Mouse (Mus musculus) forebrain, embryonic 12.5 days (tissue): ENCODE measurements at regions not wholly inside any gene's neighbourhood (a gene's known extent, or its start where the extent isn't known, plus 50 kb on each side); places are given as distances from the start of the nearest gene placed in this dataset.

Experiments used
- ATAC-seq: fragments of 200-750 bp; cut with Nextera tagmentation; 2 replicates; pipeline ENCODE4 v1.8.0; 2017; ENCODE audit warnings: moderate TSS enrichment; ENCODE audit not compliant: low FRiP score
- H3K27ac ChIP-seq: fragments of 300-500 bp; sonication (generic); 2 replicates; pipeline ENCODE4 v1.5.1; 2016; ENCODE audit warnings: mild to moderate bottlenecking
- H3K27me3 ChIP-seq: fragments of 300-500 bp; sonication (generic); 2 replicates; pipeline ENCODE4 v1.6.1; 2016; ENCODE audit warnings: mild to moderate bottlenecking
- H3K36me3 ChIP-seq: fragments of 300-500 bp; sonication (generic); replicated peaks from 2 replicates; pipeline ENCODE4 v1.6.1; 2016; ENCODE audit warnings: mild to moderate bottlenecking
- H3K4me1 ChIP-seq: fragments of 300-500 bp; sonication (generic); 2 replicates; pipeline ENCODE4 v1.6.1; 2016
- H3K4me2 ChIP-seq: fragments of 300-500 bp; sonication (generic); 2 replicates; pipeline ENCODE4 v1.6.1; 2016; ENCODE audit warnings: mild to moderate bottlenecking, moderate library complexity
- H3K4me3 ChIP-seq: fragments of 300-500 bp; sonication (generic); replicated peaks from 2 replicates; pipeline ENCODE4 v1.5.1; 2016; ENCODE audit warnings: mild to moderate bottlenecking
- H3K9ac ChIP-seq: fragments of 300-500 bp; sonication (generic); 2 replicates; pipeline ENCODE4 v1.6.1; 2016; ENCODE audit warnings: mild to moderate bottlenecking
- H3K9me3 ChIP-seq: fragments of 300-500 bp; sonication (generic); 2 replicates; pipeline ENCODE4 v1.6.1; 2016
- whole genome bisulfite sequencing: fragments of 180-500 bp; shearing (Covaris S2); methylation state at CpG from one replicate; pipeline ENCODE4 v1.1.7; 2016; 5-methylcytosine and 5-hydroxymethylcytosine counted together

- H3K4me3 ChIP-seq: no peak overlapping the region
- no peak for ATAC-seq
- no peak overlapping the region for H3K9ac ChIP-seq
- H3K27me3 ChIP-seq: no peaks in the 10 kb centered on the region
- 80% methylated on average over 6 of the region's 6 CpGs for WGBS
- H3K4me2 ChIP-seq: no peak overlapping the region
- no peaks in the 10 kb centered on the region for H3K36me3 ChIP-seq
- H3K27ac ChIP-seq: no peak overlapping the region
- no peaks in the 10 kb centered on the region for H3K9me3 ChIP-seq
- H3K4me1 ChIP-seq: no peaks in the 10 kb centered on the region
Measured at GRCm38 (mm10) chr12:43962551-43963120, 247.5 kb downstream of the Dnajb9 start.

DNA sequence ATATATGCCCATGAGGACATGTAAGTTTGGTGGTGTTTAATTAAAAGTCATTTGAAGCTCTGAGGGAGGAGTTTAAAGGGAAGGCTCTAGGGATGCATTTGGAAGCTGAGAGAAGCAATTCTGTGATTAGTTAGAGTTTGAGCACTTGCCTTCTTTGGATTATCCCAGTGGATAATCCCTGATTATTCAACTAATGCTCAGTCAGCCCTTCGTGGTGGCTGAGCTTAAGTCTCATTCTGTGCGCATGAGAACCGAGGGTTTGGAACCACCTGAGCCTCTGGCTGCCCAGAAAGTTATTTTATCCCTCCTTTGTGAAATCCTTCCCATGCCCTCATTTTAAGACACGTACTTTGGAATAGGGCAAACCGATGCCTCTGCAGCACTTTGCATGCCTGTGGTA is 285.9 kb downstream of the Dnajb9 start:
- H3K4me3 ChIP-seq: no peak overlapping the region
- H3K27me3 ChIP-seq: no peaks in the 10 kb centered on the region
- H3K4me1 ChIP-seq: no peaks in the 10 kb centered on the region
- ATAC-seq: no peak
- H3K4me2 ChIP-seq: no peak overlapping the region
- 39% methylated on average over 5 of the region's 5 CpGs for WGBS
- no peak overlapping the region for H3K27ac ChIP-seq
- no peaks in the 10 kb centered on the region for H3K36me3 ChIP-seq
- no peak overlapping the region for H3K9ac ChIP-seq
- H3K9me3 ChIP-seq: no peaks in the 10 kb centered on the region

DNA sequence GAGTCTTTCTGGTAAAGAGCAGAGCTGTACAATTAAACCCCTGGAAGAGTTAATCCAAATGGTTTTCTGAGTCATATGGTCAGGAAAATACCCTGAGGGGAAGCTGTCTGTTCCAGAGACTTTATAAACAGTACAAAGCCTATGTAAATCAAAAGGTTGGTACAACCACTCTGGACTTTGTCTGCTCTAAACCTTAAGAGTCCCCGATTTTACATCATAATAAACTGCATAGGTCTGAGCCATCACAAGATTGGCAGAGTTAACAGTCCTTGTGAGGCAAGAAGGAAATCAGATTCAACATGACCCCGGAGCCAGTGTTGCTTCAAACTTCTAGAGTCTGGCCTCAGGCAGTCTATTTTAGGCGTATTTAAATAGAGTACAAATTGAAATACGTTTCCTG is 289.7 kb downstream of the Dnajb9 start:
- H3K27me3 ChIP-seq: no peaks in the 10 kb centered on the region
- H3K9ac ChIP-seq: no peak overlapping the region
- H3K4me2 ChIP-seq: no peak overlapping the region
- H3K27ac ChIP-seq: no peak overlapping the region
- no peak overlapping the region for H3K4me3 ChIP-seq
- H3K9me3 ChIP-seq: no peaks in the 10 kb centered on the region
- no peaks in the 10 kb centered on the region for H3K4me1 ChIP-seq
- WGBS: 60% methylated on average over 4 of the region's 4 CpGs
- no peaks in the 10 kb centered on the region for H3K36me3 ChIP-seq
- ATAC-seq: no peak

DNA sequence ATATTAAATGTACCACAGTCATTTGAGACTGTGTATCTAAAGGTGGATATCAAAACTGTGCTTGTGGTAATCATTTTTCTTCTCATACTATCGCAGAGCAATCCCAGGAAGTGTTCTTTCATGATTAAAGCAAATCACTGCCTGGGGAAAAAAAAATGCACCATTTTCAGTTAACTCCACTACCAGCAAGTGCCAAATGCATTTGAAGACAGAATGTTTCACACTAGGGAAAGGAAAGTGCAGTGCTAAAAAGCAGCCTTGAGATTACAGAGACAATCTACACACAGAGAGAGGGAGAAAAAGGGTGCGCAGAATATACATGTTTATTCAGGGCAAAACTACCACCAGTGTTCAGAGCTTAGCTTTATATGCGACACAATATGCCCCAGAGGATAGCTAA is 291.0 kb downstream of the Dnajb9 start:
- Histone ChIP-seq H3K4me3 (no peak overlapping the region), H3K36me3 (no peaks in the 10 kb centered on the region), H3K9ac (no peak overlapping the region), H3K27me3 (no peaks in the 10 kb centered on the region), H3K4me1 (no peaks in the 10 kb centered on the region), H3K9me3 (no peaks in the 10 kb centered on the region), H3K27ac (no peak overlapping the region), H3K4me2 (no peak overlapping the region)
- WGBS: 89% methylated on average over 3 of the region's 3 CpGs
- no peak for ATAC-seq

DNA sequence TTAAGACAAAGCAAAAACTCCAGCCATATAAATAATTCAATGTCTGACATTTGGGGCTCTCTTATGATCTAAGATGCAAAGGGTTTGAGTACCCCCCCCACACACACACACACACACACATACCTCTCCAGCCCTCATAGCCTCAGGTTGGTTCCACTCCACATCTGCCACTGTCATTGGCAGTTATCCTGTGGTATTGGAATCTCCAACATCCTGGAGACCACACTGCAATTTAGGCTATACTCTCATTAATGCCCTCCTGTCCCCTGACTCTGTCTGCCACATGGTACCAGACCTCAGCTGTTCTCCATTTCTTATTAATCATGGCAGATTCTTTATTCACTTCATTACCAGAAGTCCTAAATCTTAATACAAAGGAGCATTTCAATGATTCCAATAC is 293.3 kb downstream of the Dnajb9 start:
- H3K27me3 ChIP-seq: no peaks in the 10 kb centered on the region
- no peak for ATAC-seq
- no peaks in the 10 kb centered on the region for H3K4me1 ChIP-seq
- no peaks in the 10 kb centered on the region for H3K36me3 ChIP-seq
- no peak overlapping the region for H3K4me2 ChIP-seq
- no peak overlapping the region for H3K27ac ChIP-seq
- H3K9ac ChIP-seq: no peak overlapping the region
- no peak overlapping the region for H3K4me3 ChIP-seq
- H3K9me3 ChIP-seq: no peaks in the 10 kb centered on the region

GRCm38 (mm10) chr12:43899273-43899672 is 310.9 kb downstream of the Dnajb9 start:
- Histone ChIP-seq H3K27ac (no peak overlapping the region), H3K27me3 (no peaks in the 10 kb centered on the region), H3K9me3 (no peaks in the 10 kb centered on the region), H3K4me1 (no peaks in the 10 kb centered on the region), H3K4me2 (no peak overlapping the region), H3K9ac (no peak overlapping the region), H3K4me3 (no peak overlapping the region), H3K36me3 (no peaks in the 10 kb centered on the region)
- ATAC-seq: no peak
- 93% methylated on average over 3 of the region's 3 CpGs for WGBS

- no peak overlapping the region for H3K4me3 ChIP-seq
- ATAC-seq: no peak
- WGBS: 79% methylated on average over 3 of the region's 3 CpGs
- H3K9me3 ChIP-seq: no peaks in the 10 kb centered on the region
- no peaks in the 10 kb centered on the region for H3K4me1 ChIP-seq
- no peak overlapping the region for H3K9ac ChIP-seq
- H3K4me2 ChIP-seq: no peak overlapping the region
- no peaks in the 10 kb centered on the region for H3K36me3 ChIP-seq
- no peaks in the 10 kb centered on the region for H3K27me3 ChIP-seq
- no peak overlapping the region for H3K27ac ChIP-seq
Measured at GRCm38 (mm10) chr12:43885596-43885995, 324.5 kb downstream of the Dnajb9 start.

GRCm38 (mm10) chr12:43860479-43860878 is 349.6 kb downstream of the Dnajb9 start:
- 93% methylated on average over 1 of the region's 1 CpGs for WGBS

GRCm38 (mm10) chr12:43856370-43856769 is 353.8 kb downstream of the Dnajb9 start:
- no peaks in the 10 kb centered on the region for H3K27me3 ChIP-seq
- no peak overlapping the region for H3K4me3 ChIP-seq
- H3K9ac ChIP-seq: no peak overlapping the region
- no peak overlapping the region for H3K4me2 ChIP-seq
- ATAC-seq: no peak
- H3K27ac ChIP-seq: no peak overlapping the region
- H3K36me3 ChIP-seq: no peaks in the 10 kb centered on the region
- no peaks in the 10 kb centered on the region for H3K4me1 ChIP-seq
- 85% methylated on average over 4 of the region's 4 CpGs for WGBS
- no peaks in the 10 kb centered on the region for H3K9me3 ChIP-seq

More at GRCm38 (mm10) chr12:43860479-43860878, 349.6 kb downstream of the Dnajb9 start:
- Histone ChIP-seq H3K36me3 (no peaks in the 10 kb centered on the region), H3K27me3 (no peaks in the 10 kb centered on the region), H3K4me3 (no peak overlapping the region), H3K4me1 (no peaks in the 10 kb centered on the region), H3K27ac (no peak overlapping the region), H3K9ac (no peak overlapping the region), H3K9me3 (no peaks in the 10 kb centered on the region), H3K4me2 (no peak overlapping the region)
- ATAC-seq: no peak

DNA sequence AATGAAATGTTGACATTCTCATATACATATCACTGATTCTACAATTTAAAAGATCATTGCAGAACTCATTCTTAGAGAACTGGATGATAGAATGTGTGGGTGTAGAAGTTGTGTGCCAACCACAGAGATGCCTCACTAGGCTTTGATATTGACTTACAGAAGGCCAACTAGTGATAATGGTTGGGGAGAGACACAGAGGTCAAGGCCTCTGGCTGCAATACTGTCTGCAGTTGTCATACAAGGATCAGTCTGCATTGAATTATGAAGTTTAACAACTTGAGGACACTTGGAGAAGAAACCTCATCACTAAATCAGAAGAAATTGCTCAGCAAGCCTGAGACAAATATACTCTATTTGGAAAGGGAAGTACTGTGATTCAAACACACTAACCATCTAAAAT is 357.9 kb downstream of the Dnajb9 start:
- no peak overlapping the region for H3K9ac ChIP-seq
- H3K27ac ChIP-seq: no peak overlapping the region
- no peaks in the 10 kb centered on the region for H3K9me3 ChIP-seq
- no peak overlapping the region for H3K4me2 ChIP-seq
- H3K27me3 ChIP-seq: no peaks in the 10 kb centered on the region
- no peak for ATAC-seq
- H3K4me1 ChIP-seq: no peaks in the 10 kb centered on the region
- no peak overlapping the region for H3K4me3 ChIP-seq
- H3K36me3 ChIP-seq: no peaks in the 10 kb centered on the region

DNA sequence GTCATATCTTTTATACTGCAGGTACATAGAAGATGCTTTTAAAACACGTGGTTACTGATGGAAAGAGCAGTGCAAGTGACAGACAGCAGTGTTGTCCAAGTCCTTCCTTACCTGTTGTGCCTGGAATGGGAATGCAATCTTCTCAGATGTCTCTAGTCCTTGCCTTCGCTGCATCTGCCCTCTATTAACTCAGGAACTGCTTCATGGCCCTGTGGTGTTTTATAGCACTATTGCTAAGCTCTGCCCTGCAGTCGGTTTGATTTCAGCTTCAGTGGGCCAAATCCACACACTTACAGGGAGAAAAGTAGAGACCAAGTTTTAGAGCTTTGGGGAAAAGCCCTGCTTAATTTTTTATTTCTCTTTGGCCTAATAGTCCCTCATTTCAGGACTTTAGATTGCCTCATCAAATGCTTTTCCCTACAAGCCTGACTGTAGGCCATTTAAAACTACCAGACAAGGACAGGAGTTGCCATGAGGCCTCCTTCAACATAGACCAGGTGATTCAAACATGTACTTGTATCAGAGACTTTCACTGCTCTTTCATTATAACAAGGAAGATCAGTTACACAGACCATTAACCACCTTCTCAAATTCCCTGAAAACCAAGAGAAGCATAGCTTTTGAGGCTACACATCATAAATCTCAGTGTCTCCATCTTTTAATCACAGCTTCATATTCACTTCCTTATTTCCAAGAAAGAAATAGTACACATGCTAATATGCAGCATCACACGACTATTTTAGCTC is 358.7 kb downstream of the Dnajb9 start:
- H3K4me2 ChIP-seq: no peak overlapping the region
- WGBS: 74% methylated on average over 4 of the region's 4 CpGs
- no peak overlapping the region for H3K9ac ChIP-seq
- no peak overlapping the region for H3K27ac ChIP-seq
- H3K4me3 ChIP-seq: no peak overlapping the region
- H3K36me3 ChIP-seq: no peaks in the 10 kb centered on the region
- no peaks in the 10 kb centered on the region for H3K4me1 ChIP-seq
- H3K9me3 ChIP-seq: no peaks in the 10 kb centered on the region
- H3K27me3 ChIP-seq: no peaks in the 10 kb centered on the region
- ATAC-seq: no peak

- Histone ChIP-seq H3K36me3 (no peaks in the 10 kb centered on the region), H3K9ac (no peak overlapping the region), H3K4me3 (no peak overlapping the region), H3K27me3 (no peaks in the 10 kb centered on the region), H3K4me2 (no peak overlapping the region), H3K4me1 (peaks cover 2% of the 10 kb centered on the region; the same call in 1 of the 2 replicates), H3K9me3 (no peaks in the 10 kb centered on the region), H3K27ac (no peak overlapping the region)
- WGBS: 24% methylated on average over 5 of the region's 5 CpGs
- peak; percentile 60; the same call in 1 of the 2 replicates for ATAC-seq
Measured at GRCm38 (mm10) chr12:43843907-43844537, 366.1 kb downstream of the Dnajb9 start.

DNA sequence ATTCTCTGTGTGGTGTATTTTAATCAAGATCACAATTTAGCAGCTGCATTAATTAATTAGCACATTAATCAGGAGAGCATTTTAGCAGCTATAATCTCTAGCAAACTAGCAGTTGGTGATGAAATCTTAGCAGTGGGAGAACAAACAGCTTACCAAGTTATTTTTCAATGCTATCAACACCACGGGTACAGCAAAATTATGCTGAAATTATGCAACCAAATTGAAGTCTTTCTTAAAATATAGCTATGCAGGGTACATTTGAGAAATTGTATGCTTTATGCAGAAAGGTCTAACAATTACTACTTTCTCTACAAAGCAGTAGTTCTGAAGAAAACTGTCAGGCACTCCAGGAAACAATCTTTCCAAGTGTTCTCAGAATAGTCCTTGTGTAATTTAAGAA is 378.1 kb downstream of the Dnajb9 start:
- Histone ChIP-seq H3K36me3 (no peaks in the 10 kb centered on the region), H3K9me3 (no peaks in the 10 kb centered on the region), H3K27me3 (no peaks in the 10 kb centered on the region), H3K4me1 (no peaks in the 10 kb centered on the region), H3K27ac (no peak overlapping the region), H3K4me2 (no peak overlapping the region), H3K4me3 (no peak overlapping the region), H3K9ac (no peak overlapping the region)
- no peak for ATAC-seq
- 76% methylated on average over 1 of the region's 1 CpGs for WGBS
